Mouse (Mus musculus) myocyte (in vitro differentiated cells): Measurements from ENCODE around the gene Slamf1.

Experiments used
- CEBPB ChIP-seq: IDR thresholded peaks from 2 replicates; pipeline ENCODE4 v1.6.1; 2011; ENCODE audit warnings: mild to moderate bottlenecking, moderate library complexity; ENCODE audit not compliant: poor library complexity, insufficient read depth, severe bottlenecking
- E2F4 ChIP-seq: IDR thresholded peaks from one replicate; pipeline ENCODE4 v1.6.1; 2011; ENCODE audit warnings: mild to moderate bottlenecking, control low read depth, moderate library complexity; ENCODE audit not compliant: insufficient read depth
- MAX ChIP-seq: IDR thresholded peaks from one replicate; pipeline ENCODE4 v1.6.1; 2011; ENCODE audit warnings: low read depth, mild to moderate bottlenecking, control low read depth
- POLR2A ChIP-seq: IDR thresholded peaks from one replicate; pipeline ENCODE4 v1.6.1; 2011; ENCODE audit warnings: low read depth, mild to moderate bottlenecking, control low read depth, moderate library complexity; ENCODE audit not compliant: insufficient read length
- POLR2AphosphoS2 ChIP-seq: IDR thresholded peaks from one replicate; pipeline ENCODE4 v1.6.1; 2011; ENCODE audit warnings: low read depth, control low read depth; ENCODE audit not compliant: insufficient read length
- REST ChIP-seq: IDR thresholded peaks from one replicate; pipeline ENCODE4 v1.6.1; 2011; ENCODE audit warnings: mild to moderate bottlenecking, control low read depth, moderate library complexity; ENCODE audit not compliant: insufficient read depth, insufficient read length
- SRF ChIP-seq: IDR thresholded peaks from one replicate; pipeline ENCODE4 v1.6.1; 2011; ENCODE audit warnings: low read depth; ENCODE audit not compliant: control insufficient read depth, insufficient read length
- TCF12 ChIP-seq: IDR thresholded peaks from one replicate; pipeline ENCODE4 v1.6.1; 2011; ENCODE audit warnings: mild to moderate bottlenecking, control low read depth; ENCODE audit not compliant: poor library complexity, insufficient read depth, severe bottlenecking
- TCF3 ChIP-seq: IDR thresholded peaks from one replicate; pipeline ENCODE4 v1.6.1; 2011; ENCODE audit warnings: low read depth, control low read depth; ENCODE audit not compliant: insufficient read length
- USF1 ChIP-seq: IDR thresholded peaks from one replicate; pipeline ENCODE4 v1.6.1; 2011; ENCODE audit warnings: low read depth, mild to moderate bottlenecking, control low read depth, moderate library complexity

- TF ChIP-seq POLR2A (no peak), USF1 (no peak), TCF12 (no peak), POLR2AphosphoS2 (no peak), TCF3 (no peak), REST (no peak), SRF (no peak), MAX (no peak), CEBPB (no peak), E2F4 (no peak)
These were observed 5.0 kb upstream of the Slamf1 start for GRCm38 (mm10) chr1:171761853-171762448.
